Mouse (Mus musculus): ENCODE measurements at regions not wholly inside any gene's neighbourhood (a gene's known extent, or its start where the extent isn't known, plus 50 kb on each side); places are given as distances from the start of the nearest gene placed in this dataset.

- no peak for ATAC-seq (replicated peaks; ENCODE audit: poor library complexity, severe bottlenecking)
Observed at GRCm38 (mm10) chr4:54156146-54156545, 330.3 kb downstream of the Tmem38b start.

GRCm38 (mm10) chr4:54161337-54161993 is 335.6 kb downstream of the Tmem38b start:
- no peak for ATAC-seq (replicated peaks; ENCODE audit: poor library complexity, severe bottlenecking)

- no peak for ATAC-seq (replicated peaks; ENCODE audit: poor library complexity, severe bottlenecking)
Observed at GRCm38 (mm10) chr4:54162308-54162707, 336.5 kb downstream of the Tmem38b start.

- no peak for ATAC-seq (replicated peaks; ENCODE audit: poor library complexity, severe bottlenecking)
Observed at GRCm38 (mm10) chr4:54170202-54170931, 344.5 kb downstream of the Tmem38b start.

- ATAC-seq (replicated peaks; ENCODE audit: poor library complexity, severe bottlenecking), result no peak
Observed at GRCm38 (mm10) chr4:54184213-54184612, 358.4 kb downstream of the Tmem38b start.

GRCm38 (mm10) chr4:54195734-54196133 is 369.9 kb downstream of the Tmem38b start:
- ATAC-seq (replicated peaks; ENCODE audit: poor library complexity, severe bottlenecking), result peak; percentile 96

GRCm38 (mm10) chr4:54202440-54202839 is 376.6 kb downstream of the Tmem38b start:
- ATAC-seq (replicated peaks; ENCODE audit: poor library complexity, severe bottlenecking), result no peak

GRCm38 (mm10) chr4:54224572-54224971 is 398.7 kb downstream of the Tmem38b start:
- ATAC-seq (replicated peaks; ENCODE audit: poor library complexity, severe bottlenecking), result no peak
